Mouse (Mus musculus) left cerebral cortex, adult 2 months (tissue): ENCODE data around the gene Gm44805. TPM values are rescaled to one million over a fixed set of nuclear protein-coding genes. Genes with fewer than 3 reads are reported as not detected.

Experiments
- DNase-seq, 2 experiments: peaks; one replicate each; pipeline ENCODE4 v3.0.0; 2021 to 2022; ENCODE audit warnings: low spot score in 2 of 2, mixed read lengths in 1 of 2; ENCODE audit errors: extremely low spot score in 1 of 2
- H3K27ac ChIP-seq: fragments of 200-600 bp; 2 replicates; pipeline ENCODE4 v1.8.1; 2022
- H3K4me3 ChIP-seq: fragments of 200-600 bp; 2 replicates; pipeline ENCODE4 v1.8.1; 2022
- CTCF ChIP-seq: fragments of 200-600 bp; IDR thresholded peaks from 2 replicates; pipeline ENCODE4 v1.8.1; 2022; ENCODE audit warnings: antibody characterized with exemption, mild to moderate bottlenecking, moderate library complexity
- intact Hi-C: fragments of 180-260 bp; cut with DNase I; formaldehyde crosslinking; loops from one replicate; pipeline ENCODE4 v1.15.1; 2025
- total RNA-seq, 2 experiments: library from RNA; stranded (reverse); gene quantifications; 2 replicates each; pipeline ENCODE4 v1.2.3; 2021

Gm44805 gene
- total RNA-seq, 2 experiments from 2014 or later: not detected

- no peak for DNase-seq
- H3K4me3 ChIP-seq: no peak overlapping the region
- TF ChIP-seq CTCF: no peak
- intact Hi-C loops: loop anchor here (1.0 to 10.0 kb wide), 2 partner anchors 44 to 709 kb away; partner anchors contain the start of gene Irf2bp1
- H3K27ac ChIP-seq: no peak overlapping the region
These were observed 32.4 kb upstream of the Gm44805 start for GRCm38 (mm10) chr7:19713598-19713997.

GRCm38 (mm10) chr7:19713196-19713595 is 32.0 kb upstream of the Gm44805 start:
- Histone ChIP-seq H3K27ac (no peak overlapping the region; the same call in 1 of the 2 replicates), H3K4me3 (no peak overlapping the region)
- intact Hi-C loops: loop anchor here (1.0 to 10.0 kb wide), 2 partner anchors 44 to 708 kb away; partner anchors contain the start of gene Irf2bp1
- no peak for DNase-seq
- TF ChIP-seq CTCF: peak; percentile 54

- no peak for DNase-seq
- TF ChIP-seq CTCF: peak; percentile 61
- no peak overlapping the region for H3K27ac ChIP-seq
- H3K4me3 ChIP-seq: no peak overlapping the region
- intact Hi-C loops: loop anchor here (10.0 kb wide), 1 partner anchor 708 kb away; the partner anchor contains the start of gene Irf2bp1
These were observed 31.2 kb upstream of the Gm44805 start for GRCm38 (mm10) chr7:19712414-19712813.

- no peak for TF ChIP-seq CTCF
- Histone ChIP-seq H3K4me3 (no peak overlapping the region), H3K27ac (no peak overlapping the region)
- DNase-seq: no peak
- intact Hi-C loops: loop anchor here (10.0 kb wide), 1 partner anchor 706 kb away; the partner anchor contains the start of gene Irf2bp1
These were observed 29.4 kb upstream of the Gm44805 start for GRCm38 (mm10) chr7:19710650-19711049.

- intact Hi-C loops: no loop called here
- no peak overlapping the region for H3K4me3 ChIP-seq
- DNase-seq: no peak
- no peak overlapping the region for H3K27ac ChIP-seq
- no peak for TF ChIP-seq CTCF
These were observed 24.0 kb upstream of the Gm44805 start for GRCm38 (mm10) chr7:19705271-19705670.

GRCm38 (mm10) chr7:19704475-19704874 is 23.3 kb upstream of the Gm44805 start:
- no peak overlapping the region for H3K27ac ChIP-seq
- no peak for DNase-seq
- H3K4me3 ChIP-seq: no peak overlapping the region
- intact Hi-C loops: loop anchor here (5.0 kb wide), 1 partner anchor 297 kb away; no protein-coding TSS in a partner anchor
- no peak for TF ChIP-seq CTCF

- H3K27ac ChIP-seq: no peak overlapping the region
- intact Hi-C loops: loop anchor here (5.0 kb wide), 1 partner anchor 296 kb away; no protein-coding TSS in a partner anchor
- no peak for TF ChIP-seq CTCF
- no peak for DNase-seq
- H3K4me3 ChIP-seq: no peak overlapping the region
These were observed 21.8 kb upstream of the Gm44805 start for GRCm38 (mm10) chr7:19702859-19703555.

GRCm38 (mm10) chr7:19701069-19701761 is 20.0 kb upstream of the Gm44805 start:
- TF ChIP-seq CTCF: peak; percentile 73
- DNase-seq: peak; percentile 54 to 68
- Histone ChIP-seq H3K27ac (peak overlapping the region; percentile 83), H3K4me3 (no peak overlapping the region)
- intact Hi-C loops: loop anchor here (1.0 to 5.0 kb wide), 2 partner anchors 32 to 294 kb away; no protein-coding TSS in a partner anchor

- Histone ChIP-seq H3K4me3 (no peak overlapping the region), H3K27ac (peak overlapping the region; percentile 83)
- no peak for DNase-seq
- intact Hi-C loops: loop anchor here (1.0 to 5.0 kb wide), 2 partner anchors 31 to 293 kb away; no protein-coding TSS in a partner anchor
- TF ChIP-seq CTCF: no peak
These were observed 19.3 kb upstream of the Gm44805 start for GRCm38 (mm10) chr7:19700299-19701068.

GRCm38 (mm10) chr7:19699827-19700148 is 18.6 kb upstream of the Gm44805 start:
- no peak for TF ChIP-seq CTCF
- no peak overlapping the region for H3K4me3 ChIP-seq
- H3K27ac ChIP-seq: peak overlapping the region; percentile 69; the same call in 1 of the 2 replicates
- intact Hi-C loops: loop anchor here (5.0 kb wide), 1 partner anchor 292 kb away; no protein-coding TSS in a partner anchor
- no peak for DNase-seq
